Mouse (Mus musculus) fibroblast of lung, adult 2 months (primary cell): ENCODE data around the gene Adora3.
"Not testable (repeated sequence)": the region's sequence is repeated elsewhere in the genome, so short reads cannot be mapped to it uniquely, and the experiment has no call there.

ENCODE experiments used
- DNase-seq: peaks from one replicate; pipeline ENCODE4 v3.0.0-alpha.2; 2011; ENCODE audit warnings: low read depth

Adora3 gene

DNA sequence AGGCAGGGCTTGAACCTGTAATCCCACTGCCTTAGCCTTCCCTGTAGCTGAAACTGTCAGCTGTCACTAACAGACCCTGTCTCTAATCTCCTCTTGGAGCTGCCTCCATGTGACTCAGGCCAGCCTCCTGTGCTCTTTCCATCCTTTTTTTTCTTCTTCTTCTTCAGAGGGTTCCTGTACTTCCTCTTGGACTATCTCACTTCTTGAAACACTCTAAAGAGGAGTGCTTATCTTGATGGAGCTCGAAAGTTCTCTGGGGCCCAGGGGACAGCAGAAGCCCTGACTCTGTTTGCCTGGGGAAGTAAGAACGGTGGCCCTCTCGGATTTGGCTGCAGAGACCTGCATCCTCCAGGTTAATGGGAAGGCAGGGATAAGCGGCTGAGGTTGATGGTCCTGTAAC is 33.6 kb downstream of the Adora3 start:
- DNase-seq = no peak

DNA sequence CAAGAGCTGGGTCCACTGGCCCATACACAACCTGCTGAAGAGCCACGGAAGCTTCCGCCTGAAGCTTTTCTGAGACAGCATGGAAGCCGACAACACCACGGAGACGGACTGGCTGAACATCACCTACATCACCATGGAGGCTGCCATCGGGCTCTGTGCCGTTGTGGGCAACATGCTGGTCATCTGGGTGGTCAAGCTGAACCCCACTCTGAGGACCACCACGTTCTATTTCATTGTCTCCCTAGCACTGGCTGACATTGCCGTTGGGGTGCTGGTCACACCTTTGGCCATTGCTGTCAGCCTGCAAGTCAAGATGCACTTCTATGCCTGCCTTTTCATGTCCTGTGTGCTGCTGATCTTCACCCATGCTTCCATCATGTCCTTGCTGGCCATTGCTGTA is 34.1 kb downstream of the Adora3 start:
- no peak for DNase-seq

DNA sequence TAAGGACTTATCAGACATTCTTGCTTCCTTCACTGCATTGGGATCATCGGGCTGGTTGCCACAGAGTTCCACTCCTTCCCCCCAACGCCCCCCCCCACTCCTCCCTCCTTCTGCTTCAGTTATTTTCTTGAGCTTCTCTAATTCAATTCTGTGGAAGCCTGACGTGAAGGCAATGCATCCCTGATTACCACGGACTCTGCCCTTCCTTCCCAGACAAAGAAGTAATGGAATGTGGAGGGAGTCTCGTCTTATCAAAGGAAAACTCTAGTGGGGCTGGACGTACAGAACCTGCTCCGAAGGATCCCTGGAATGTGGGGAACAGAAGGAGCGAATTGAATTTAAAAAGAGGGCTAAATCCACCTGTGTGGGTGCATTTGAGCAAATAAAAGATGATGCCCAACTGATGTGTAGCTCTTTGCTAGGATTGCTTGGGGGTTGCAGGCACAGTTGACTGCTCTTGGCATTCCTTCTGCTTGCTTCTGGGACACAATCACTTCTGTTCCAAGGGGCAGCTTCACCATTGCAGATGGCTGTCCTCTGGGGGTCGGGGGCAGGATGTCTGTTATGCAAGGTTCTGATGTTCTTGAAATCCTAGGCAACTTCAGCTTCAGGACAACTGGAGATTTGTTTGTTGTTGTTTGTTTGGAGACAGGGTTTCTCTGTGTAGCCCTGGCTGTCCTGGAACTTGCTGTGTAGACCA is 37.4 kb downstream of the Adora3 start:
- DNase-seq = no peak

DNA sequence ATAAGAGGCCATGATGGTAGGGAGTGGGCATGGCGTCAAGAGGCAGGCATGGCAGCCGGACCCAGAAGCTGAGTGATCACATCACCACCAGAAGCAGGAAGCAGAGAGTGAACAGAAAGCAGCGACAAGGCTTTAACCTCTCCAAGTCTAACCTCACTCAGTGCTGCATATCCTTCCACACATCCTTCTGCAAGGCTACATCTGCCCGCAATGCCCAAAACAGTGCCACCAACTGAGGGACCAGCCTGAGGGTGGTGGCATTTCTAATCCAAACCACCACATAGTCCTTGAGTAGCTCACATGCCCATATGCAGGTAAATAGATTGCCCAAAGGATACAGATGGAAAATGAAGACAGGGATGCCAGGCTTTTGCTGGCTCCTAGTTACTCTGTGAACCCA is 38.3 kb downstream of the Adora3 start:
- DNase-seq = no peak

DNA sequence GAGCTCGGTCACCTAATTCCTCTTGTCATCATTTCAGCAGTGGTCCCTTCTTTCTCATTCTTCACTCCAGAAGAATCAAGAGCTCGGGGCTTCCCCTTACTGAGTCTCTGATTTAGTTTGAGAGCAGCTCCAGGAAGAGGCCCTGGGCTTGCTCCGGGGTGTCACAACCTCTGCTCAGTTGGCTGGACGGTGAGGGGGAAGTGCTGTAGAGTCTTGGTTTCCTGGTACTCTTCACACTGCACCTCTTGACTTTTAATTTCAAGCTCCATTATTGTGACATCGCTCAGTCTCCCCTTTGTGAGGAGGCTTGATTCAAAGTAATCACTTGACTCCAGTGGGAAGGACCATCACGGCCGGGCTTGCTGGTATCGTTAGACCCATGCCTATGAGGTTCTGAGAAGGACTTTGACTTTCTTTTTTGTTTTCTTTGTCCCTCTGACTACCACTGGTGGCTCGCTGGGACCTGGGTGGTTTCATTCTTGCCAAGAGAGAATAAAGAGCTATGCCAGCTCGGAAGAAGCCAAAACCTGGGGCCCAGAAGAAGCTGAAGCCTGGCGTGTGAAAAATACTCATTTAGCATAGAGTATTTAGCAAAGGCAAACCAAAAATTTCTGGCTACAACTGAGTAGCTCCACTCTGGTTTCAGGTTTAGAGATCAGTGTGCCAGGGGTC is 40.0 kb downstream of the Adora3 start:
- DNase-seq = no peak

DNA sequence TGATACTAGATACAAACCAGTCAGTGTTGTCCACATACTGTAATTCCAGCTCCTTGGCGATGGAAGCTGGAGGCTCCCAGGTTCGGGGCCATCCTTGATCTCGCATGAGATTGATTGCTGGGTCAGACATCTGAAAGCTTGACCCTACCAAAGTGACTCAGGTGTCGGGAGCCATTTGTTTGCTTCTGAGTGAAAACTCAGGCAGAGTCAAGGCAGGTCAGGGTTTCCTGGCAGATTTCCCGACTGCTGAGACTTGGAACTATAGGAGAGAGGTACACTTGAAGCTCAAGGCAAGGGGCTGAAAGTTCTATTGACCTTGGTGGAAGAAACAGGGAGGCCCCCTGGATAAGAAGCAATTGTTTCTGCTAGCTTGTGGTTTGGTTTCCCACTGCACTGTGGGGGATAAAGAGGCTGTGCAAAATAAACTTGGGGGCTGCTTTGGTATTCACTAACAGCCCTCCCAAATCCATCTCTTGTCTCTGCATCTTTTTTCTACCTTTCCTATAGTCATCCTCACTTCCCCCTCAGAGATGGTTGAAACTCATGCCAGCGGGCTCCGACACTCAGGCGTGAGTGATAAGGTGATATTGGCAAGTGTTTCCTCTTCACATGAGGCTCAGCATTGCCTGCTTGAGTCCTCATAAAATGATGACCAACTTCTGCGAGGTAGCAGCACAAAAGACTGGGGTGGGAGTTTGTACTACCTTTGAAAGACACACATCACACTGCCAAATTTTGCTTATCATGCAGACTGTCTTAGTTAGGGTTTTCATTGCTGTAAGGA is 41.6 kb downstream of the Adora3 start:
- DNase-seq = no peak

DNA sequence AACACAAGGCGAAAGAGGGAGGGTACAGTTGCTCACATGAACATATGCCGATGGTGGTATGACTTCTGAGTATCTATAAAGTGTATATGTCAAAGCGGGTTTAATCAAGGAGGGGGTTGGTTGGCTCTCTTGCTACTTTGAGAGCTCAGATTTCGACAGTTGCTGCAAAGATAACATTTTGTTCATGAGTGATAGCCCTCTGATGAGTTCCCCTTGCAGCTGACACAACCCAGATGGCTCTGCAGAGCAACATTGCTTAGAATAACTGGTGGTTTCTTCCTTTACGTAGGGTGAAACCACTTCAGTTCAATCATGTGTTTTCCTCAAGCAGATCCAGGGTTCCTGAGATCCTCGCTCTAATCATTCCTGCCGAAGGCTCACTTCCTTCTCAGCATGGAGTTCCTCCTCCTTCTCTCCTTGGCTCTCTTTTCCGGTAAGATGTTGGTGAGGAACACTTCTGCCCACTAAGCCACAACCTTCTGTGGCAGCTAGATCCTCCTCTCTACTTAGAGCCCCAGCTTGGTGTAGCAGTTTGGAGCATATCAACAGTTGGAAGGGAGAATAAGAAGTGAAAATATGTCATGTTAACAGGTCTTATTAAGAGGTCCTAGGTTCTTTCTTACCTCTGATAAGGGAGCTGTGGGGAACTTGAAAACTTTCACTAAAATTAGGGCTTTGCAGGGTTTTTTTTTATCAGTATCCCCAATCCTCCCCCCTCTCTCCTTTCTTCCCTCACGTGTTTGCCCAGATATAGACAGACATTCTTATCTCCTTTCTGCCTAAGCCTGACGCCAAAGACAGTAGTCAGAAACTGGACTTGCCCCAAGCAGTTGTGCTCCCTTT is 43.4 kb downstream of the Adora3 start:
- no peak for DNase-seq

DNA sequence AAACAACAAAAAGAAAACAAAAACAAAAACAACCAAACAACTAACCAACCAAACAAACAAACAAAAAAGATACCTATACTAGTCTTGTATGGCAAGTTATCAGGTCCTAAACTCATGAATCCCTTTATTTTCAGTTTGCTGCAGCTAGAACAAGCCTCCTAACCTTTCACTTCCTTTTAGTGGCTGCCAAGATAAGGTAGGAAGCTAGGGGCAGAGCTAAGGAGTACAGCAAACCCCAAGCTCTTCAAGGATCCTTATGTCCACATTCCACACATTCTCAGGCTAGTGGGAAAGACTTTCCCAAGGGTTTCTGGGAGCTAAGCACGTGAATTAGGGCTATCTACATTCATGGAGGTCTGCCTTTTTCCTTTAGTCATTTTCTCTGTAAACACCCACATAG is 44.6 kb downstream of the Adora3 start:
- DNase-seq = no peak

DNA sequence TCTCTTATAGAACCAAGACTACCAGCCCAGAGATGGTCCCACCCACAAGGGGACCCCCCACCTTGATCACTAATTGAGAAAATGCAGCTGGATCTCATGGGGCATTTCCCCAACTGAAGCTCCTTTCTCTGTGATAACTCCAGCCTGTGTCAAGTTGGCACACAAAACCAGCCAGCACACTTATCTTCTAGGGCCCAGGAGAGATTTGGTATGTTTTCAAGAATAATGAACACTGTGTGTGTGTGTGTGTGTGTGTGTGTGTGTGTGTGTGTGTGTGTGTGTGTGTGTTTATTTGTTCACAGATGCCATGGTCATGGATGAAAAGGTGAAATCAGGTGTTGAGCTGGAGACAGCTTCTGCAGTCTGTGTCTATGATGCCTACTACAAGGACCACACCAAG is 45.8 kb downstream of the Adora3 start:
- not testable (repeated sequence) for DNase-seq

DNA sequence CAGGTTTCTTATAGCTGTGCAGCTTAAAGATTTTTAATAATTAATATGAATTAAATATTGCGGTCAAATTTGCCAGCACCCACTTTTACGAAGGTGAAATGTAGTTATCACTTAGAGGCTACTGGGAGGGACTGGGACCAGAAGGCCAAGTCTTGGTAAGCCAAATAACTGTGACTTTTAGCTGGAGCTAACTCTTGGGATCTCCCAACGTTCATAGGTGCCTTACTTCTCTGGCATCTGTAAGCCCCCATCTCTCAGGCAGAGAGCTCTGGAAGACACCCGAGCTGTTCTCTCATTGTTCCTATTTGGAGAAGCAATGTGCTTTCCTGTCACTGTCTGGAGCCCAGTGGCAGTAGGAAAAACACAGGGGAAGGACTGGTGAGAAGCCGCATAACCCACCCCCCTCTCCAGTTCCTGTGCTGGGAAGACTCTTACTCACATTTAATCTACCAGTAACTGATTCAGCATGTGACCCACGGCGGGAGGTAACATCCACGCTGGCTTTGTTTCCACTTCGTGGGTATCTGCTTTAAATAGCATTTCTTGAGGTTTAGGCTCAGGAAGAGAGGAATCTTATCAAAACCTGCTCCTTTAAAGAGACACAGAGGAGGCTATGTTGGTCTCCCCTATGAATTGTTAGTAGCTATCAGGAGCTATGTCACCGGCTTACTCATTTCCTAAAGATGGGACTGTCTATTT is 47.1 kb downstream of the Adora3 start:
- peak; percentile 25 for DNase-seq

DNA sequence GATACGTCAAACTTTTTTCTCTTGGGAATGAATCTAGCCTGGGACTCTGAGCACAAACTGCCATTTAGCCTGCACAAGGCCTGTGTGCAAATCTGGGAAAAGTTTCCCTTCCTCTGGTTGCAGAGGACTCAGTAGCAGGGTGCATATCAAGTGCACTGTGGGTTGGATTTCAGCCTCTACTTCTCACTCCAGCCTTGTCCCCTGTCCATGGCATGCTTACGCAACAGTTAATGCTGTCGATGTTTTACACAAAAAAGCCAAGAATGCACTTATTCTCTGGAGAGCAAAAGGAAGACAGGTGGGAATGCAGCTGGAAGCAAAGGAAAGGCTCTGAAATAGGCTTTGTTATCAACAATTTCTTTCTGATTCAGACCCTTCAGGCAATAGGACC is 47.7 kb downstream of the Adora3 start:
- DNase-seq = peak; percentile 11

DNA sequence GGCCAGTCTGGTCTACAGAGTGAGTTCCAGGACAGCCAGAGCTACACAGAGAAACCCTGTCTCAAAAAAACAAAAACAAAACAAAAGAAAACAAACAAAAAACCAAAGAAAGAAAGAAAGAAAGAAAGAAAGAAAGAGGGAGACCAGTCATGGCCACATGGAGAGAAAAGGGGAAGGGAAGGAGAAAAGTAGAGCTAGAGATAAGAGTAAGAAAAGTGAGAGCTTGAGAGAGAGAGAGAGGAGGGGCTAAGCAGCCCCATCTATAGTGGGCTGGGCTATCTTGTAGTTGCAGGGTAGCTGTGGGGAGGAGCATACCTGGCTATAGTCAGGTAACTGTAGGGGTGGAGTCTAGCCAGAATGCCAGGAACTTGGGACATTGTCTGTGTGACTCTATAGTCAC is 50.1 kb downstream of the Adora3 start:
- not testable (repeated sequence) for DNase-seq

DNA sequence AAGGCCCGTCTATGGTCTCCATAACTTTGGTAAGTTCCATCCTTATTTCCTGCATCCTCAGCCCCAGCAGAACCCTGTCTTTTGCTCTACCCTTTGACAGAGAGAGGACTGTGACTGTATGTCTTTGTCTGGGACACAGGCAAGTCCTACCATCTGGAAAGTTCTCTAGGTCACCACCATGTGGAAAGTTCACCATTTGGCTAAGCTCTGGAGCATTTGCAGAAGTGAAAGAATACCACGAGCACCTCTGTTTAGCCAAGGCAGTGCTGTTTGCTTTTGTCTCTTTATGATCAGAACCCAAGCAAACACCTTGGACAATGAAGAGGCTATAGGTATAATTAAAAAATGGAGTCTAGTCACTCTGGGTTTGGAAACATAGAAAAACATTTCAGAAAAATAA is 51.3 kb downstream of the Adora3 start:
- no peak for DNase-seq

DNA sequence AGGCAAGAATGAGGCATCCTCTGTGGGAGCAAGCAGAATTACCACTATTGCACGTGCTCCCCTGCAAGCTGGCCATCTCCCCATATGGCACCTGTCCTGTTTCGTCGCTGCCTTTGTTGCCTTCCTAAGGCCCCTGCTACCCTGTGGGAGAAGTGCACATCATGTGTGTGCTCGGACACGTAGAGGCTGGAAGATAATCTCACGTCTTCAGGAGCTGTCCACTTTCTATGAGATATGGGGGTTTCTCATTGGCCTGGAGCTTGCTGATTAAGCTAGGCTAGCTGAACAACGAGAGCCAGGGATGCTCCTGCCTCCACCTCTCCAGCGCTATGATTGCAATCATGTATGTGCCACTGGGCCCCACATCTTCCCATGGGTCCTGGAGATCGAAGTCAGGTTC is 54.0 kb downstream of the Adora3 start:
- no peak for DNase-seq

DNA sequence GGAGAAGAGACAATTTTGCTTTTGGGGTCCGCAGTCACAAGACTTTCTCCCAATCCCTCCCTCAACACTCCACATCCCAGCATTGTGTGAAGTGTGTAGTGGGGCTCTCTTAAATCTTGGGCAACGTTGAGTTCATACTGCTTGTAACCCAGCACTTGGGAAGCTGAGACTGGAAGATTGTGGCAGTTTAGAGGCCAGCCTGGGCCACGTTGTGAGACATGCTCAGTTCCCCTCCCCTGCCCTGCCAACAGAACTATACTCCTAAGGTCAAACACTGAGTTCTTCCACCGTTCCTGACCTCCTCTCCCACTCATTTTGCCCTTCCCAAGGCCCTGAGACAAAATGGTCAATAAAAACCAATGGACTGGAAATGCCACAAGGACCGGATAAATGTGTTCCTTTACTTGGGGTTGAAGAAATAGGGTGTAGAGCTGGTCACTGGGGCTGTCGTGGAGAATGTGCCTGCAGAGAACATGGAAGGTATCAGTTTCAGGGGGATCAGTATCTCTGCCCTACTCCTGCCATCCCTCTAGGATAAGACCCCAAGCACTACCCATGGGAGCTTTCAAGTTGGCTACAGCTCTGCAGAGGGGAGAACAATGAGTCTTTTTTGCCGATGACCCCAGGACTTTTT is 57.0 kb downstream of the Adora3 start:
- DNase-seq = no peak

DNA sequence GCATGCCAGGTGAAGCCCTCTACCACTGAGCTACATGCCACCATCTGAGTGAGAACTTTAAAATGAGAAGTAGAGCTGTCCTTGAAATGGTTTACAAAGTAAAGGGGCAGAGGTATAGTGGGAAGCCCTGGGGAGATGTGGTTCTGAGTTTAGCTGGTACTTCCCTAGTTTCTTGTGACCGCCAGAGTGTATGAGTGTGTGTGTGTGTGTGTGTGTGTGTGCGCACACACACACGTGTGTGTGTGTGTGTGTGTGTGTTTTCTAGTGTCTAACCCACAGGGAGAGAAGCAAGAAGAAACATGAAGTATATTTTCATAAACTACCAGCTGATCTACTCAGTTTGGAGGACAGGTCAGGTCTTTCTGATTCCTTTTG is 57.5 kb downstream of the Adora3 start:
- no peak for DNase-seq

DNA sequence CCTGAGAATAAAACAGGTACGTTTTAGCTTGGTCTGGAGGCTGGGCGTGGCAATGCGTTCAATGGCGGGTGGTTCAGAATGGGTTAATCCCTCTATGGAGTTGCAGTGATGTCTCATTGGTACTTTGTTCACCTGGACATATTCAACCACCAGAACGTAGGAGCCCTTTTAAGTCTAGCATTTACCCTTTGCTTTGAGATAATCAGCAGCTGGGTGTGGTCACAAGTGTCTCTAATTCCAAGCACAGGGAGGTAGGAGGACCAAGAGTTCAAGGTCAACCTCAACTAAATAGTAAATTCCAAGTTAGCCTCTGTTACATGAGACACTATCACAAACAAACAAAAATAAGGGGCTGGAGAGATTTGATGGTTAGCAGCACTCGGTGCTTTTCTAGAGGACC is 58.1 kb downstream of the Adora3 start:
- no peak for DNase-seq

DNA sequence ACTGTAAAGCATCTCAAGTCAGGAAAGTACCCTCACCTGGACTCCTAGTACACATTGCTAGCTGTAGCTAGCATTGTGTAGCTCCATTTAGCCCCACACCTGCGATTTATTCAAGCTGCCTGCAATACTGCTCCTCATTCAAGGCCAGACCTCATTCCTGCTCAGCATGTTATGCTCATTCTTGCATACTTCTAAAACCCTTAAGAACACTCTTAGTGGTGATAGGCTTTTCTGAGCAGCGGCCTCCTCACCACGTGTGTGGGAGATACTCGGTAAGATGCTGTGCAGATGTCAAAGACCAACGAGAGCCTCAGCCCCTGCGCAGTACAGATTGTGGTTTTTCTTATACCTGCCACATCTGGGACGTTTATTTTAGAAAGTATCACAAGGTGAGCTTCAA is 59.2 kb downstream of the Adora3 start:
- DNase-seq = no peak

DNA sequence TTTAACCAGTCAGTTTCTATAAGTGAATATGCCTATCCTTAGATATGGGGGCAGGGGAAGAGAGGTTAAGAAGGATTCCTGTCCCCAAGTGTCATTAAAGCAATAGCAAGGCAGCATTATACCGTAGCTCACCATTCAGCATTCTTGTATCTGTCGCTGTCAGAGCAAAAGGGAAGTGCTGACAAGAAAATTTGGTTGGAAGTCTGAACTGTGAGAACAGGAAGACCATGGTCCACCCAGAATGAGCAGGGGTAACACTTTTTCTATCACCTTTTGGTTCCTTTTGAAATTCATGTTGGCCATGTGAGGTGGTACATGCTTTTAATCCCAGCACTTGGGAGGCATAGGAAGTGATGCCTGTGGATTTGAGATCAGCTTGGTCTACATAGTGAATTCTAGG is 60.4 kb downstream of the Adora3 start:
- DNase-seq = no peak

DNA sequence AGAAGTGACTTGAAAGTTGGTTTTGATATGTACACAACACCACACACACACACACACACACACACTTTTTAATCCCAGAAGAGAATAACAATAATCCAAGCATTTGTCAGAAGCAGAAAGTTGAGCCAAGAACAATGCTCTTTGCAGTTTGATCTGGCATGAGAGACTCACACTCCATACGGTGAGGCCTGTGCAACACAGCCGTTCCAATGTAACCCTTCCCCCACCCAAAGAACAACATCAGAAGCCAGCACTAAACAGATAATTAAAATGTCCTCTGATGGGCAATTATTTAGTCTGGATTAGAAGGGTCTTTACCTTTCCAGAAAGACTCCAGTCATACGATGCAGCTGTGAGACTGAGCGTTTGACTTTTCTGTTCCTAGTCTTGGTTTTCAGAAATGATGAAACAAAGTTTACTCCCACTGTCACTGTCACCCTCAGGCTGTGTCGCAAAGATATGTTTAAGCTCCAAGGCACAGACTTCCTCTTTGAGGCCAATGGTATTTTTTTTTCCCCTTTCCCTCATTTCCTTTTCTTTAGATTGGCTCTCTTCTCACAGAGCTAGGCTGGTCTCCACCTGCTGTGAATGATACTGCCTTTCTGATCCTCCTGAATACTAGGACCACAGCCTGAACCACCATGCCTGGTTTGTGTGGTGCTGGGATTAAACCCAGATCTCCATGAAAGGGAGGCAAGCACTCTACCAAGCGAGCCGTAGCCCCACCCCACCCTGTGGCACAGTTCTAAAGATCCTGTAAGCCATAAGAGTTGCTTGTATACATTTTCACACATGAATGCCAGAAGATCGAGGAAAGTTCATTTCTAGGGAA is 61.8 kb downstream of the Adora3 start, which contains the start of gene I830077J02Rik:
Gene I830077J02Rik (minus strand): TSS at position 425 of the 832 bp plus-strand sequence.
- DNase-seq = no peak
